Mouse (Mus musculus): ENCODE measurements around the gene Pak1. TPM values are rescaled to one million over a fixed set of nuclear protein-coding genes. Genes with fewer than 3 reads are reported as not detected.

Gene Pak1
- polyA plus RNA-seq, 1 experiment: 385 TPM

DNA sequence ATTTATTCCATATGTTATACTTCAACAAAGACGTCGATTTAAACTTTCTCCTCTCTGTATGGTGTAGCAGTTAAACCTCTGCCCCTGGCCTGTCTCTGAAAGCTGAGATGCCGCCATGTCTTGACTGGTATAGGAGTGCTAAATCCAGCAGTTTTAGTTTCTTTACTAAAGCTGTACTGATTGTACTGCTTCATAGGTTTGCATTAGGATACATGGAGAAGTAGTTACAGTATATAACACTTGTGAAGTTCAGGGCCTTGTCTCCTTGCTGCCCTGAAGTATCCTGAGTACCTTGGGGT, 16.7 kb downstream of the Pak1 start:
- H3K27ac ChIP-seq (ENCODE audit: insufficient read depth, low read length): no peak overlapping the region
- TF ChIP-seq CTCF (IDR thresholded peaks at IDR 0.05; ENCODE audit: borderline replicate concordance, insufficient read depth, low read depth, low read length): no peak
- no peak for TF ChIP-seq POLR2A (IDR thresholded peaks at IDR 0.05; ENCODE audit: borderline replicate concordance, insufficient read depth, low read length)

DNA sequence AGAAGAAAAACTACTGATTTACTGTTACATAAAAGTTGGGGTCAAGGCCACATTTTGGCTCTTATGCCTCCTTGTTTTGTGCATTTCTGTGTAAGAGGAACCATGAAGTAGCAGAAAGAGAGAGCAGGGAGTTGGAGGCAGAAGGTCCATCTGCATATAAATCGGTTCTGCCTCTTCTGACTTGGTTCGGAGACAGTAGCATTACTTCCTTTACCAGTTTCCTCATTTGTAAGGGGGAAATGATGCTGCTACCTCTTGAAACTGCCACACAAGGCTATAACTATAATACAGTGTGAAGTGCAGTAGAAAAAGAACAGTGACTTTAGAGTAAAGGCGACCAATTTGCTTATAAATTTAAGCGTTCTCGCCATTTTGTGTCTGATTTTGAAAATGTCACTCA, 21.0 kb downstream of the Pak1 start:
- TF ChIP-seq CTCF (IDR thresholded peaks at IDR 0.05; ENCODE audit: borderline replicate concordance, insufficient read depth, low read depth, low read length) (no peak), POLR2A (IDR thresholded peaks at IDR 0.05; ENCODE audit: borderline replicate concordance, insufficient read depth, low read length) (no peak)
- 84% methylated on average over 5 of the region's 5 CpGs for WGBS
- H3K4me1 ChIP-seq (ENCODE audit: control insufficient read depth, insufficient read depth, low read length): no peaks in the 10 kb centered on the region
- H3K27ac ChIP-seq (ENCODE audit: insufficient read depth, low read length): no peak overlapping the region
- no peaks in the 10 kb centered on the region for H3K27me3 ChIP-seq (ENCODE audit: control insufficient read depth, insufficient read depth, low read length)
- no peak for DNase-seq
- H3K4me3 ChIP-seq (replicated peaks; ENCODE audit: insufficient read depth, low read depth, low read length): no peak overlapping the region

More for the DNA sequence above, 16.7 kb downstream of the Pak1 start:
- DNase-seq: no peak
- Histone ChIP-seq H3K4me1 (ENCODE audit: control insufficient read depth, insufficient read depth, low read length) (no peaks in the 10 kb centered on the region), H3K4me3 (replicated peaks; ENCODE audit: insufficient read depth, low read depth, low read length) (no peak overlapping the region), H3K27me3 (ENCODE audit: control insufficient read depth, insufficient read depth, low read length) (no peaks in the 10 kb centered on the region)
- 61% methylated on average over 3 of the region's 3 CpGs for WGBS

DNA sequence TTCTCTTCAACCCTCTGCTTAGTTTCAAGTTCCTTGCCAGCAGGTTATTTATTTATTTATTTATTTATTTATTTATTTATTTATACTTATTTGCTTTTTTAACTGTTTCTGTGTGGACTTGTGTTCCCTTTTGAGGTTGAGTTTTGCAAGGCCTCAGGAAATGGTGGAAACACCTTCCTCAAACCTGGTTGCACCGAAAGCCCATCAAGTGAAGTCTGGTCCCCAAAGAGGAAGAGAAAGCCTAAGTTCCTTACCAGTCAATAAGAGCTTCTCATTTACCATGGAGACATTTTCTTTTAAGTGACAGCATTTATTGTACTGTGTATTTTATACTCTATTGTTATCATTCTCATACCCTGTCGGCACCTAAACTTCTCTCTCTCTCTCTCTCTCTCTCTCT, 33.5 kb downstream of the Pak1 start:
- no peaks in the 10 kb centered on the region for H3K4me1 ChIP-seq (ENCODE audit: control insufficient read depth, insufficient read depth, low read length)
- H3K27me3 ChIP-seq (ENCODE audit: control insufficient read depth, insufficient read depth, low read length): no peaks in the 10 kb centered on the region
- H3K4me3 ChIP-seq (replicated peaks; ENCODE audit: insufficient read depth, low read depth, low read length): no peak overlapping the region
- no peak for TF ChIP-seq CTCF (IDR thresholded peaks at IDR 0.05; ENCODE audit: borderline replicate concordance, insufficient read depth, low read depth, low read length)
- TF ChIP-seq POLR2A (IDR thresholded peaks at IDR 0.05; ENCODE audit: borderline replicate concordance, insufficient read depth, low read length): no peak
- 96% methylated on average over 2 of the region's 2 CpGs for WGBS
- no peak overlapping the region for H3K27ac ChIP-seq (ENCODE audit: insufficient read depth, low read length)
- no peak for DNase-seq

DNA sequence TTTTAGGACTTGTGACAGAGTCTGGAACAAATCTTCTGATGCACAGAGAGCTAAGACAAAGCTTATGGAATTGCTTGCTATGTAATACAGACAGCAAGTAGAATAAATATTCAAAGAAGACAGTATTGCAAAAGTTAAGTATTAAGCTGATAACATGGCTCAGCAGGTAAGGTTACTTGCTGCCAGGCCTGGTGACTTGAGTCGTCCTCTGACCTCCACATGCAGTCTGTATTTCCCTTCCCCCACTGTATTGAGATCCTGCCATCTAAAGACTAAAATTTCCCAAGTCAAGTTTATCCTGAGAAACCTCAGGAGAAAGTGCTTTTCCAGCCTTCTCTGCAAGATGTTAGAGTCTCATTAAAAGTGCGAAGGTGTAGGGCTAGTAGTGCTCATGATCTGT, 40.8 kb downstream of the Pak1 start:
- TF ChIP-seq POLR2A (IDR thresholded peaks at IDR 0.05; ENCODE audit: borderline replicate concordance, insufficient read depth, low read length) (no peak), CTCF (IDR thresholded peaks at IDR 0.05; ENCODE audit: borderline replicate concordance, insufficient read depth, low read depth, low read length) (no peak)
- DNase-seq: no peak
- Histone ChIP-seq H3K27ac (ENCODE audit: insufficient read depth, low read length) (no peak overlapping the region), H3K4me3 (replicated peaks; ENCODE audit: insufficient read depth, low read depth, low read length) (no peak overlapping the region), H3K4me1 (ENCODE audit: control insufficient read depth, insufficient read depth, low read length) (no peaks in the 10 kb centered on the region), H3K27me3 (ENCODE audit: control insufficient read depth, insufficient read depth, low read length) (no peaks in the 10 kb centered on the region)
- WGBS: 89% methylated on average over 2 of the region's 2 CpGs

DNA sequence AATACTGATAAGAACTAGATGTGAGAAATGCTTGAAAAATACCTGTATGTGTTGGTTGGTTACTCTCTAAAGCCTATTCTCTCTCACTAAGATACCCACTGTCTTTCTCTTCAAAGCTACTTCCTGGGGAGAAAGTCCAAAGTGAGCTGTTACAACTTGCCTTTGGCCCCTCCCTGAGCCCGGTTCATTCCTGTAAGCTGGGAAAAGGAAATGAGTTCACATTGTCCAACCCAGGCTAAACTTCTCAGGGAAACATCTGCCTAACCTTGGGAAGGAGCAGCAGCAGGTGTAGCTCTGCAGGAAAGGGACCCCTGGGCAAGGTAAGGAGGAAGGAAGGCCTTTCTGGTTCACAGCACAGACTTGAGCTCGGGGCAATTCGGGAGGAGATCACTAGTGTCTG, 42.4 kb downstream of the Pak1 start:
- no peaks in the 10 kb centered on the region for H3K27me3 ChIP-seq (ENCODE audit: control insufficient read depth, insufficient read depth, low read length)
- no peak for DNase-seq
- 87% methylated on average over 3 of the region's 3 CpGs for WGBS

DNA sequence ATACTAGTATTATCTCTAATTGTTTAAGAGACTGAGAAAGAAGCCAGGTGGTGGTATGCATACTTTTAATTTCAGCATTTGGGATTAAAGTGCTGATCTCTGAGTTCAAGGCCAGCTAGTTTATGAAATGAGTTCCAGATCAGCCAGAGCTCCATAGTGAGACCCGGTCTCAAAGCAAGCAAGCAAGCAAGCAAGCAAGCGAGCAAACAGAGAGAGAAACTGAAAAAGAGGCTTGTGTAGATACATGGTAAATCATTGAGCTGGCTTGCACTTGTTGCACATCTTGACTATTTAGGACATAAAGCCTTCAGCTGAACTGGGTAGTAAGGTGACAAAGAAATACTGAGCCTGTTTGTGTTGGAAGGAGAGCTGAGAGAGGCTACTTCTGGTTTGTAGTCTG, 44.6 kb downstream of the Pak1 start:
- DNase-seq: no peak
- Histone ChIP-seq H3K27ac (ENCODE audit: insufficient read depth, low read length) (no peak overlapping the region), H3K27me3 (ENCODE audit: control insufficient read depth, insufficient read depth, low read length) (no peaks in the 10 kb centered on the region), H3K4me3 (replicated peaks; ENCODE audit: insufficient read depth, low read depth, low read length) (no peak overlapping the region), H3K4me1 (ENCODE audit: control insufficient read depth, insufficient read depth, low read length) (no peaks in the 10 kb centered on the region)
- no peak for TF ChIP-seq POLR2A (IDR thresholded peaks at IDR 0.05; ENCODE audit: borderline replicate concordance, insufficient read depth, low read length)
- no peak for TF ChIP-seq CTCF (IDR thresholded peaks at IDR 0.05; ENCODE audit: borderline replicate concordance, insufficient read depth, low read depth, low read length)
- 87% methylated on average over 2 of the region's 2 CpGs for WGBS

More for the DNA sequence above, 42.4 kb downstream of the Pak1 start:
- H3K4me1 ChIP-seq (ENCODE audit: control insufficient read depth, insufficient read depth, low read length): no peaks in the 10 kb centered on the region
- TF ChIP-seq POLR2A (IDR thresholded peaks at IDR 0.05; ENCODE audit: borderline replicate concordance, insufficient read depth, low read length): no peak
- TF ChIP-seq CTCF (IDR thresholded peaks at IDR 0.05; ENCODE audit: borderline replicate concordance, insufficient read depth, low read depth, low read length): no peak
- no peak overlapping the region for H3K4me3 ChIP-seq (replicated peaks; ENCODE audit: insufficient read depth, low read depth, low read length)
- H3K27ac ChIP-seq (ENCODE audit: insufficient read depth, low read length): no peak overlapping the region

DNA sequence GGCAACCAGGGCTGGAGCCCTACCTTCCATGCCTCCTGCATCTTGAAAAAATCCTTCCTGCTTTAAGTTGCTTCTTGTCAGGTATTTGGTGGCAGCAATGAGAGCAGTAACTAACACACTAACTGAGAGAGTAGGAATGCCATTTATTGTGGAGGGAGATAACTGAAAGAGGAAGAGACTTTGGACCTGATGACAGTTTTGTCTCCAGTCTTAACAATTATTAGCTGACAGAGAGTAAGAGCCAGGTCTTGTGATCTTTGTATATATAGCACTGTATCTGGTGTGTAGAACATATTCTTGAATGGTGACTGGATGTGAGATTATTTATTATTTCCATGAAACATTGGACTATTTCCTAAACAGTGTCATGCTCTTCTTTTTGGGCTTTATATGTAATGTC, 50.2 kb downstream of the Pak1 start:
- no peaks in the 10 kb centered on the region for H3K27me3 ChIP-seq (ENCODE audit: control insufficient read depth, insufficient read depth, low read length)
- TF ChIP-seq POLR2A (IDR thresholded peaks at IDR 0.05; ENCODE audit: borderline replicate concordance, insufficient read depth, low read length) (no peak), CTCF (IDR thresholded peaks at IDR 0.05; ENCODE audit: borderline replicate concordance, insufficient read depth, low read depth, low read length) (no peak)
- no peak overlapping the region for H3K4me3 ChIP-seq (replicated peaks; ENCODE audit: insufficient read depth, low read depth, low read length)
- no peak overlapping the region for H3K27ac ChIP-seq (ENCODE audit: insufficient read depth, low read length)
- H3K4me1 ChIP-seq (ENCODE audit: control insufficient read depth, insufficient read depth, low read length): peaks cover 3% of the 10 kb centered on the region; the same call in 1 of the 2 replicates
- no peak for DNase-seq

DNA sequence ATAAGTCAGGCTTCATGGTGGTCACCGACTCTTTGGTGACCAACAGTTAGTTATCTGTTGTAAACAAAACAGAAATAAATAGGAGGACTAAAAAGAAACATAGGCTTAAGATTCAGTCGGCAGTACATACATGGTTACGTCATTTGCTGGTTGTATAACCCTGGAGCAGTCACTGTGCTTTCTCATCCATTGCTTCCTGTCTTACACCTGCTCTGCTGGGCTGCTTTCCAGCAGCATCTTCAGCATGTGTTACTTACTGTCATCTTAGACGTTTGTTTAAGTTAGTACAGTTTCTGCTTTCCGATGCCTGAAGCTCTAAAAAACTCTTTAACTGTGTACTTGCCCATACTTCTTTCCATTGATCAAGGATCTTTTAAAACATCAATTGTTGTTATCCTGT, 53.0 kb downstream of the Pak1 start:
- TF ChIP-seq CTCF (IDR thresholded peaks at IDR 0.05; ENCODE audit: borderline replicate concordance, insufficient read depth, low read depth, low read length) (no peak), POLR2A (IDR thresholded peaks at IDR 0.05; ENCODE audit: borderline replicate concordance, insufficient read depth, low read length) (no peak)
- 35% methylated on average over 5 of the region's 5 CpGs for WGBS
- H3K4me3 ChIP-seq (replicated peaks; ENCODE audit: insufficient read depth, low read depth, low read length): no peak overlapping the region
- H3K4me1 ChIP-seq (ENCODE audit: control insufficient read depth, insufficient read depth, low read length): peaks cover 3% of the 10 kb centered on the region; the same call in 1 of the 2 replicates
- H3K27me3 ChIP-seq (ENCODE audit: control insufficient read depth, insufficient read depth, low read length): no peaks in the 10 kb centered on the region
- DNase-seq: peak; percentile 46 to 71
- H3K27ac ChIP-seq (ENCODE audit: insufficient read depth, low read length): no peak overlapping the region; the same call in 1 of the 2 replicates

All from cerebellum, adult 2 months (tissue).